Mouse (Mus musculus): Measurements from ENCODE around the gene Lrrc23. TPM values are rescaled to one million over a fixed set of nuclear protein-coding genes. Genes with fewer than 3 reads are reported as not detected.
"Not testable (repeated sequence)": the region's sequence is repeated elsewhere in the genome, so short reads cannot be mapped to it uniquely, and the experiment has no call there.

Lrrc23 gene
- polyA plus RNA-seq, 1 experiment: not detected

GRCm38 (mm10) chr6:124814448-124814847 lies 34.9 kb upstream of the Lrrc23 start:
- Histone ChIP-seq H3K27ac (ENCODE audit: insufficient read depth, low read length) (no peak overlapping the region), H3K4me1 (ENCODE audit: control insufficient read depth, insufficient read depth, low read length) (no peaks in the 10 kb centered on the region), H3K4me3 (ENCODE audit: insufficient read depth, low read length) (no peak overlapping the region)
- TF ChIP-seq CTCF (IDR thresholded peaks at IDR 0.05; ENCODE audit: borderline replicate concordance, insufficient read depth, low read length) (no peak), POLR2A (IDR thresholded peaks at IDR 0.05; ENCODE audit: low read depth, low read length) (no peak)

- peak; percentile 100 for TF ChIP-seq POLR2A (IDR thresholded peaks at IDR 0.05; ENCODE audit: low read depth, low read length)
- TF ChIP-seq CTCF (IDR thresholded peaks at IDR 0.05; ENCODE audit: borderline replicate concordance, insufficient read depth, low read length): no peak
- Histone ChIP-seq H3K4me1 (ENCODE audit: control insufficient read depth, insufficient read depth, low read length) (no peaks in the 10 kb centered on the region), H3K27ac (ENCODE audit: insufficient read depth, low read length) (peak within 1 kb of the TSS; percentile 58), H3K4me3 (ENCODE audit: insufficient read depth, low read length) (peak within 1 kb of the TSS; percentile 70)
Measured at GRCm38 (mm10) chr6:124813933-124814332, 34.4 kb upstream of the Lrrc23 start, which contains the start of gene Tpi1. Gene Tpi1 (minus strand): TSS chr6:124814296.

GRCm38 (mm10) chr6:124813496-124813895 lies 34.0 kb upstream of the Lrrc23 start:
- Histone ChIP-seq H3K4me3 (ENCODE audit: insufficient read depth, low read length) (peak overlapping the region; percentile 70), H3K27ac (ENCODE audit: insufficient read depth, low read length) (peak overlapping the region; percentile 58), H3K4me1 (ENCODE audit: control insufficient read depth, insufficient read depth, low read length) (no peaks in the 10 kb centered on the region)
- TF ChIP-seq CTCF (IDR thresholded peaks at IDR 0.05; ENCODE audit: borderline replicate concordance, insufficient read depth, low read length) (no peak), POLR2A (IDR thresholded peaks at IDR 0.05; ENCODE audit: low read depth, low read length) (peak; percentile 52)

GRCm38 (mm10) chr6:124812848-124813247 lies 33.3 kb upstream of the Lrrc23 start:
- Histone ChIP-seq H3K4me1 (ENCODE audit: control insufficient read depth, insufficient read depth, low read length) (peaks cover 3% of the 10 kb centered on the region; the same call in 1 of the 2 replicates), H3K4me3 (ENCODE audit: insufficient read depth, low read length) (peak overlapping the region; percentile 70), H3K27ac (ENCODE audit: insufficient read depth, low read length) (peak overlapping the region; percentile 58)
- no peak for TF ChIP-seq POLR2A (IDR thresholded peaks at IDR 0.05; ENCODE audit: low read depth, low read length)
- no peak for TF ChIP-seq CTCF (IDR thresholded peaks at IDR 0.05; ENCODE audit: borderline replicate concordance, insufficient read depth, low read length)

GRCm38 (mm10) chr6:124811701-124812560 lies 32.4 kb upstream of the Lrrc23 start:
- Histone ChIP-seq H3K27ac (ENCODE audit: insufficient read depth, low read length) (no peak overlapping the region), H3K4me1 (ENCODE audit: control insufficient read depth, insufficient read depth, low read length) (peaks cover 8% of the 10 kb centered on the region), H3K4me3 (ENCODE audit: insufficient read depth, low read length) (peak overlapping the region; percentile 70)
- TF ChIP-seq CTCF (IDR thresholded peaks at IDR 0.05; ENCODE audit: borderline replicate concordance, insufficient read depth, low read length) (no peak), POLR2A (IDR thresholded peaks at IDR 0.05; ENCODE audit: low read depth, low read length) (no peak)

DNA sequence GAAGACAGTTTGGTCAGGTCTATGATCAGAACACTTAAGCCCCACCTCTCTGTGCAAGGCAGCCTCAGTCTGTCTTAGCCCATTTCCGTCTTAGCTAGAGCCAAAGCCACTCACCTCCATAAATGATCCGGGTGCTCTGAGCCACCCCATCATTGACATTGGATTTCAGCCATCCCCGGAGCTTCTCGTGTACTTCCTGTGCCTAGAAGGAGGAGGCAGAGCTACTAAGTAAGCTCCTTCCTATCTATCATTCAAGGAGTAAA lies 31.8 kb upstream of the Lrrc23 start:
- H3K4me3 ChIP-seq (ENCODE audit: insufficient read depth, low read length): no peak overlapping the region
- H3K4me1 ChIP-seq (ENCODE audit: control insufficient read depth, insufficient read depth, low read length): peaks cover 8% of the 10 kb centered on the region
- TF ChIP-seq CTCF (IDR thresholded peaks at IDR 0.05; ENCODE audit: borderline replicate concordance, insufficient read depth, low read length): no peak
- TF ChIP-seq POLR2A (IDR thresholded peaks at IDR 0.05; ENCODE audit: low read depth, low read length): peak; percentile 26; the same call in 1 of the 2 replicates
- H3K27ac ChIP-seq (ENCODE audit: insufficient read depth, low read length): no peak overlapping the region

DNA sequence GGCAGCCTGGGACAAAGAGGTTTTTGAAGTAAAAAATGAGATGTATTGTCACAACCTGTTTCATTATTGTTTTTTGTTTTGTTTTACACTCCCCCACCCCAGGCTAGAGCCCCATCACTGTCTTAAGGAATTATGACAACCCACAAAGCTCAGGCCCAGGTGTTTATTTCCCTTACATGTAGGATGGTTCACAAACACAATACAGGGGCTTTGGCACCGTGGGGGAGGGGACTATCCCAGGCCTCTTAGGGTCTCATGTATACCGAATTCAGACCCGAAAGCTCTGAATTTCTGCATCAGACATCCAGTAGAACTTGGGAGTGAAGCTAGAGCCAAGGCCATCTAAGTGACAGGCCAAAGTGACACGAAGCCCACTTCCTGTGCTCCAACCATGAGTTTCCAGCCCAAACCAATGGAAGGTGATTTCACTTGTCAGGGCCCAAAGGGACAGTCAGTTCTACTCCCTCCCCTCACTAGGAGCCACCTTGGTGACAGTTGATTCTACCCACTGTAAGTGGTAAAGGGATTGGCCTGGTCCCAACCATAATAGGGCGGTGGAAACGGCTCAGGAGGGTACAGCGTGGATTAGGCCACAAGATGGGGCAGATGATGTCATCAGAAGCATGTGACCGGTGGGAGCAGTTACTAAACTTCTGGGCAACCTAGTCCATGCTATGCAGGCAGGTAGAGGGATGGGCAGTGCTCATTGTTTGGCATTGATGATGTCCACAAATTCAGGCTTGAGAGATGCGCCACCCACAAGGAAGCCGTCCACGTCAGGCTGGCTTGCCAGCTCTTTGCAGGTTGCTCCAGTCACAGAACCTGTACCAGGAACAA lies 31.3 kb upstream of the Lrrc23 start:
- not testable (repeated sequence) for H3K4me1 ChIP-seq (ENCODE audit: control insufficient read depth, insufficient read depth, low read length); H3K27ac ChIP-seq (ENCODE audit: insufficient read depth, low read length); H3K4me3 ChIP-seq (ENCODE audit: insufficient read depth, low read length)

DNA sequence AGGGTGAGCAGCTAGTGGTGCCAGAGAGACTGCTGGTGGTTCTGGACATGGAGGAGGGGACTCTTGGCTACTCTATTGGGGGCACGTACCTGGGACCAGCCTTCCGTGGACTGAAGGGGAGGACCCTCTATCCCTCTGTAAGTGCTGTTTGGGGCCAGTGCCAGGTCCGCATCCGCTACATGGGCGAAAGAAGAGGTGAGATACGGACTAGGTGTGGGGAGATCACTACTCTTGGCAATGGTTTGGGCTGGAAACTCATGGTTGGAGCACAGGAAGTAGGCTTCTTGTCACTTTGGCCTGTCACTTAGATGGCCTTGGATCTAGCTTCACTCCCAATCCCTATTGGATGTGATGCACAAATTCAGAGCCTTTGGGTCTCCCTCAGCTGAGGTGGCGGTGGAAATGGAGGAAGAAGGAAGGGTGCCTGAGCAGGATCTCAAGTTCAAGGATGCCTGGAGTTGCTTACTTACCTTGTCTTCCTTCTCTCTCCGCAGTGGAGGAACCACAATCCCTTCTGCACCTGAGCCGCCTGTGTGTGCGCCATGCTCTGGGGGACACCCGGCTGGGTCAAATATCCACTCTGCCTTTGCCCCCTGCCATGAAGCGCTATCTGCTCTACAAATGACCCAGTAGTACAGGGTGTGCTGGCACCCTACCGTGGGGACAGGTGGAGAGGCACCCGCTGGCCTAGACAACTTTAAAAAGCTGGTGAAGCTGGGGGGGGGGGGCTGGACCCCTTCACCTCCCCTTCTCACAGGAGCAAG lies 30.4 kb upstream of the Lrrc23 start:
- Histone ChIP-seq H3K4me3 (ENCODE audit: insufficient read depth, low read length) (peak overlapping the region; percentile 76), H3K4me1 (ENCODE audit: control insufficient read depth, insufficient read depth, low read length) (peaks cover 8% of the 10 kb centered on the region), H3K27ac (ENCODE audit: insufficient read depth, low read length) (peak overlapping the region; percentile 16; the same call in 1 of the 2 replicates)
- no peak for TF ChIP-seq CTCF (IDR thresholded peaks at IDR 0.05; ENCODE audit: borderline replicate concordance, insufficient read depth, low read length)
- TF ChIP-seq POLR2A (IDR thresholded peaks at IDR 0.05; ENCODE audit: low read depth, low read length): peak; percentile 55; the same call in 1 of the 2 replicates

GRCm38 (mm10) chr6:124809052-124809774 lies 29.7 kb upstream of the Lrrc23 start:
- peaks cover 8% of the 10 kb centered on the region for H3K4me1 ChIP-seq (ENCODE audit: control insufficient read depth, insufficient read depth, low read length)
- TF ChIP-seq CTCF (IDR thresholded peaks at IDR 0.05; ENCODE audit: borderline replicate concordance, insufficient read depth, low read length) (peak; percentile 58), POLR2A (IDR thresholded peaks at IDR 0.05; ENCODE audit: low read depth, low read length) (peak; percentile 65; the same call in 1 of the 2 replicates)

More at GRCm38 (mm10) chr6:124809052-124809774, 29.7 kb upstream of the Lrrc23 start:
- Histone ChIP-seq H3K4me3 (ENCODE audit: insufficient read depth, low read length) (peak overlapping the region; percentile 76), H3K27ac (ENCODE audit: insufficient read depth, low read length) (peak overlapping the region; percentile 91)

All from embryonic fibroblast, embryonic 13.5 days (primary cell).